Mouse (Mus musculus) lung, adult 18-20 months (tissue): Measurements from ENCODE around the gene Dnal1.
A peak's percentile ranks its signal among the peaks of the same experiment; 100 is the strongest.
"Not testable (repeated sequence)": the region's sequence is repeated elsewhere in the genome, so short reads cannot be mapped to it uniquely, and the experiment has no call there.

Experiments used
- DNase-seq, 2 experiments: peaks; one replicate each; pipeline ENCODE4 v3.0.0; 2022; ENCODE audit warnings: mixed read lengths in 2 of 2

Dnal1 gene

GRCm38 (mm10) chr12:84114153-84114994, at the start of gene Dnal1:
Dnal1 (plus strand) TSS chr12:84114366.
- peak; percentile 88 to 93 for DNase-seq

- DNase-seq, result no peak
These were observed 49.5 kb upstream of the Dnal1 start for GRCm38 (mm10) chr12:84064621-84065020.

- DNase-seq, result no peak
These were observed 46.4 kb upstream of the Dnal1 start for GRCm38 (mm10) chr12:84067752-84068151.

GRCm38 (mm10) chr12:84068296-84068695, 45.9 kb upstream of the Dnal1 start:
- DNase-seq, result no peak

- no peak for DNase-seq
These were observed 45.2 kb upstream of the Dnal1 start, which contains the start of gene Acot5 for GRCm38 (mm10) chr12:84068986-84069385. Acot5 (plus strand) TSS chr12:84069325.

- peak; percentile 23 to 27 for DNase-seq
These were observed 44.6 kb upstream of the Dnal1 start for GRCm38 (mm10) chr12:84069582-84069981.

GRCm38 (mm10) chr12:84071696-84072095, 42.5 kb upstream of the Dnal1 start:
- DNase-seq, result no peak

- DNase-seq, result no peak
These were observed 36.7 kb upstream of the Dnal1 start for GRCm38 (mm10) chr12:84077371-84077990.

- no peak for DNase-seq
These were observed 30.3 kb upstream of the Dnal1 start for GRCm38 (mm10) chr12:84083842-84084241.

GRCm38 (mm10) chr12:84084581-84084980, 29.6 kb upstream of the Dnal1 start:
- DNase-seq, result no peak

- not testable (repeated sequence) for DNase-seq
These were observed 19.5 kb upstream of the Dnal1 start for GRCm38 (mm10) chr12:84094666-84095065.

- no peak for DNase-seq
These were observed 14.6 kb upstream of the Dnal1 start for GRCm38 (mm10) chr12:84099605-84100004.

- no peak for DNase-seq
These were observed 14.1 kb upstream of the Dnal1 start for GRCm38 (mm10) chr12:84100071-84100470.

- DNase-seq, result peak; percentile 28 to 33
These were observed 13.3 kb upstream of the Dnal1 start, which contains the start of gene Acot6 for GRCm38 (mm10) chr12:84100604-84101492. Acot6 (plus strand) TSS chr12:84100654.

GRCm38 (mm10) chr12:84101493-84101845, 12.7 kb upstream of the Dnal1 start:
- DNase-seq, result no peak

- no peak for DNase-seq
These were observed 7.2 kb upstream of the Dnal1 start for GRCm38 (mm10) chr12:84107012-84107411.

GRCm38 (mm10) chr12:84107692-84108091, 6.5 kb upstream of the Dnal1 start:
- no peak for DNase-seq

GRCm38 (mm10) chr12:84109924-84110323, 4.2 kb upstream of the Dnal1 start:
- DNase-seq, result no peak

GRCm38 (mm10) chr12:84110814-84111213, 3.4 kb upstream of the Dnal1 start:
- DNase-seq, result no peak

GRCm38 (mm10) chr12:84113676-84114075, 490 bp upstream of the Dnal1 start:
- no peak for DNase-seq

GRCm38 (mm10) chr12:84119584-84119983, 5.4 kb downstream of the Dnal1 start:
- no peak for DNase-seq

GRCm38 (mm10) chr12:84125892-84126291, 11.7 kb downstream of the Dnal1 start:
- peak; percentile 15 to 39 for DNase-seq

- no peak for DNase-seq
These were observed 12.7 kb downstream of the Dnal1 start for GRCm38 (mm10) chr12:84126899-84127298.
